Mouse (Mus musculus) heart, postnatal 25 days (tissue): ENCODE results near the gene Klrc2. TPM values are rescaled to one million over a fixed set of nuclear protein-coding genes. Genes with fewer than 3 reads are reported as not detected.
"Not testable (repeated sequence)": the region's sequence is repeated elsewhere in the genome, so short reads cannot be mapped to it uniquely, and the experiment has no call there.

Source experiments
- DNase-seq: peaks from one replicate; pipeline ENCODE4 v3.0.0; 2022; ENCODE audit warnings: low spot score
- intact Hi-C: fragments of 180-260 bp; cut with DNase I; formaldehyde crosslinking; loops from one replicate; pipeline ENCODE4 v1.15.1; 2025
- microRNA-seq: library from miRNA; unstranded; fragments of <30 nt; microRNA quantifications from one replicate; pipeline ENCODE4 v1.2.0, GENCODE M21; 2022
- total RNA-seq, 2 experiments: library from RNA; stranded (reverse); gene quantifications; 2 replicates each; pipeline ENCODE4 v1.2.3; 2021

The Klrc2 gene
- total RNA-seq = not detected

GRCm38 (mm10) chr6:129660589-129660988, at the start of gene Klrc2:
Klrc2 (minus strand) TSS chr6:129660689.
- DNase-seq, intact Hi-C loops: not testable (repeated sequence)

GRCm38 (mm10) chr6:129691436-129691835, 30.9 kb upstream of the Klrc2 start:
- intact Hi-C loops, DNase-seq: not testable (repeated sequence)

GRCm38 (mm10) chr6:129680379-129680778, 19.9 kb upstream of the Klrc2 start:
- DNase-seq = no peak

GRCm38 (mm10) chr6:129678873-129679272, 18.4 kb upstream of the Klrc2 start, which contains the start of gene Klrc1:
Klrc1 (minus strand) TSS chr6:129678973.
- intact Hi-C loops = no loop called here

More at GRCm38 (mm10) chr6:129680379-129680778, 19.9 kb upstream of the Klrc2 start:
- intact Hi-C loops = no loop called here

DNA sequence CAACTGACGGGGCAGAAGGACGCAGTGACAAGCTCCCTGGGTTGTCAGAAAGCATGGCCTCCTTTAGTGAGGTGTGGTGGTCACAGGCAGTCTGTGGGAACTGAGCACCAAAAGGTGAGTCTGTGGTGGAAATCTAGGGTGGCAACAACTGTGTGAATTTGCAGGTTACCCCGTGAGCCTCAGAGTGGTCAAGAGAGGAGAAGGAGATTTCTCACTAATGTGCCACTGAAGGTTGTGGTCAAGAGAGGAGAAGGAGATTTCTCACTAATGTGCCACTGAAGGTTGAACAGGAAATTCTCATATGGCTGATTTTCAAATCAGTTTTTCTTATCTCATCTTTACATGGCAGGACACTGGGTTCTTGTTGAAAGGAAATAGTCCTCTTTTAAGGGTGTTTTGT, 812 bp upstream of the Klrc2 start:
- DNase-seq, intact Hi-C loops: not testable (repeated sequence)

More at GRCm38 (mm10) chr6:129678873-129679272, 18.4 kb upstream of the Klrc2 start, which contains the start of gene Klrc1:
- DNase-seq = no peak

- DNase-seq, intact Hi-C loops: not testable (repeated sequence)
Observed at GRCm38 (mm10) chr6:129644054-129644453, 16.4 kb downstream of the Klrc2 start.

GRCm38 (mm10) chr6:129643237-129643636, 17.3 kb downstream of the Klrc2 start, which contains the start of gene Klrc3:
Klrc3 (minus strand) TSS chr6:129643337.
- intact Hi-C loops, DNase-seq: not testable (repeated sequence)

- intact Hi-C loops = not testable (repeated sequence)
Observed at GRCm38 (mm10) chr6:129631046-129631445, 29.4 kb downstream of the Klrc2 start.

GRCm38 (mm10) chr6:129623735-129624134, 36.8 kb downstream of the Klrc2 start, which contains the start of gene Klrk1:
Klrk1 (minus strand) TSS chr6:129623864.
- DNase-seq = no peak
- intact Hi-C loops = no loop called here

More at GRCm38 (mm10) chr6:129631046-129631445, 29.4 kb downstream of the Klrc2 start:
- DNase-seq = not testable (repeated sequence)

GRCm38 (mm10) chr6:129608372-129608771, 52.1 kb downstream of the Klrc2 start:
- intact Hi-C loops = no loop called here
- no peak for DNase-seq

Small RNA genes lying within 50 kb of the gene (microRNA-seq; reads per million reads assigned to microRNA genes)
- gene Mir680-1 = not detected

Other genes starting within 250 kb of the Klrc2 start
- gene Clec1a, start 208.7 kb downstream of the Klrc2 start, total RNA-seq = 10 to 100 TPM; 10.2 to 11.3 TPM
- gene Olr1, start 153.5 kb downstream of the Klrc2 start, total RNA-seq = under 1 TPM; 0.06 to 0.47 TPM
- gene Tmem52b, start 148.1 kb downstream of the Klrc2 start, total RNA-seq = not detected
- 100 to 1,000 TPM in 1 of 2 experiments, 10 to 100 TPM in 1; 97.1 to 107 TPM for gene Gabarapl1, start 127.5 kb downstream of the Klrc2 start, total RNA-seq
- not detected for gene Klre1, start 82.8 kb downstream of the Klrc2 start, total RNA-seq
- not detected for gene Klrd1, start 68.9 kb downstream of the Klrc2 start, total RNA-seq
- under 1 TPM in 1 of 2 experiments, not detected in 1; 0.25 TPM for gene Klrk1, start 36.8 kb downstream of the Klrc2 start, total RNA-seq
- gene Klrc3, start 17.4 kb downstream of the Klrc2 start, total RNA-seq = not detected
- gene Klrc1, start 18.3 kb upstream of the Klrc2 start, total RNA-seq = not detected
- not detected for gene Klri1, start 56.4 kb upstream of the Klrc2 start, total RNA-seq
- not detected for gene Klri2, start 79.8 kb upstream of the Klrc2 start, total RNA-seq
- gene Gm156, start 123.6 kb upstream of the Klrc2 start, total RNA-seq = not detected
- not detected for gene Gm17631, start 202.0 kb upstream of the Klrc2 start, total RNA-seq
- gene Klra17, start 216.0 kb upstream of the Klrc2 start, total RNA-seq = not detected